Mouse (Mus musculus): ENCODE results near the gene Traf2. TPM values are rescaled to one million over a fixed set of nuclear protein-coding genes. Genes with fewer than 3 reads are reported as not detected.
A peak's percentile ranks its signal among the peaks of the same experiment; 100 is the strongest.

Traf2 gene
- total and polyA plus RNA-seq, 2 experiments from 2014 or later = 9.2 to 9.6 TPM

DNA sequence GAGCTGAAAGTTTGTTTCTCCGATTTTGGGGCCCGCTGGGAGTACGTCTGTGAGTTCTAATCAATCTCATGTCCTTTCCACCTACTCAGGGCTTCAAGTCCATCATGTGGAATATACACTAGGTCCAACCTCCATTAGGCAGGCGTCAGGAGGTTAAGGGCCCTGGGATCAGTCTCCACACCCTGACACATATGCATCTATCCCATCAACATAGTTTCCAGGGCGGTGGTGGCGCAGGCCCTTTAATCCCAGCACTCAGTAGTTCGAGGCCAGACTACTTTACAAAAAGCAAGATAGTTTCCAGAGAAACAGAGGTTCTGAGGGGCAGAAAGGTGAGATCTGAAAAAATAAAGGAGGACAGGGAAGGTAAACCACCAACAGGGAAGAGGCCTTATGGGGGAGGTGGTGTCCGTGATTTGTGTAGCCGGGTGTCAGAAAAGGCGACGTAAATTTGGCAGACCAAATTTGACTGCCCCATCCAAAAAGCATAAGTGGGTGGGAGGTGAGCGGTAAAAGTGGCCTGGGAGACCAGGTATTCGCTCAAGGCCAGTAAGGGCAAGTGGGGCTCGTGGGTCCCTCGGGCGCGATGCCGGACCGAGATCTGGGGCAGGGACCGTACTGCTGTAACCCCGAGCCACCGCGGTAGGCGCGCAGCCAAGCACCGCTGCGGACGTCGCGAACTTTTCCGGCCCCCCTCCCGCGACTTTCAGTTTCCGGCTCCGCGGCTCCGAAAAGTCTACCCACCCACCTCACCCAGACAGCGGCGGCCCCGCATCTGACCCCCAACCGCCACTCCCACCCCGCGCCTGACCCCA, 537 bp downstream of the Traf2 start:
- ATAC-seq (peak; percentile 47), DNase-seq (no peak)
- TF ChIP-seq CTCF (IDR thresholded peaks at IDR 0.05; ENCODE audit: low read depth) = no peak
- Histone ChIP-seq H3K4me1 (ENCODE audit: insufficient read depth) (peaks cover 10% of the 10 kb centered on the region), H3K4me2 (ENCODE audit: low read depth) (peak overlapping the region; percentile 70), H3K27me3 (ENCODE audit: insufficient read depth, low read length) (no peaks in the 10 kb centered on the region), H3K4me3 (ENCODE audit: low read depth, low read length) (peak overlapping the region; percentile 76), H3K27ac (ENCODE audit: low read depth, low read length) (peak overlapping the region; percentile 35; the same call in 1 of the 2 replicates), H3K36me3 (ENCODE audit: insufficient read depth) (no peaks in the 10 kb centered on the region), H3K9ac (peak overlapping the region; percentile 53), H3K9me3 (ENCODE audit: low read length) (no peaks in the 10 kb centered on the region)
- WGBS = 7% methylated on average over 43 of the region's 43 CpGs

GRCm38 (mm10) chr2:25541644-25542367, 4.9 kb downstream of the Traf2 start:
- Histone ChIP-seq H3K27ac (ENCODE audit: low read depth, low read length) (no peak overlapping the region), H3K9me3 (ENCODE audit: low read length) (no peaks in the 10 kb centered on the region), H3K4me2 (ENCODE audit: low read depth) (no peak overlapping the region), H3K4me3 (ENCODE audit: low read depth, low read length) (no peak overlapping the region), H3K9ac (no peak overlapping the region), H3K27me3 (ENCODE audit: insufficient read depth, low read length) (no peaks in the 10 kb centered on the region), H3K4me1 (ENCODE audit: insufficient read depth) (peaks cover 5% of the 10 kb centered on the region), H3K36me3 (ENCODE audit: insufficient read depth) (0 out of 2 replicates have a peak, but pooled peaks cover 4% of the 10 kb centered on the region)
- no peak for ATAC-seq
- 92% methylated on average over 10 of the region's 10 CpGs for WGBS
- TF ChIP-seq CTCF (IDR thresholded peaks at IDR 0.05; ENCODE audit: low read depth) = no peak
- no peak for DNase-seq

GRCm38 (mm10) chr2:25540541-25540948, 6.2 kb downstream of the Traf2 start:
- no peak for ATAC-seq
- no peaks in the 10 kb centered on the region for H3K27me3 ChIP-seq (ENCODE audit: insufficient read depth, low read length)
- H3K36me3 ChIP-seq (ENCODE audit: insufficient read depth) = peaks cover 7% of the 10 kb centered on the region; the same call in 1 of the 2 replicates
- no peak overlapping the region for H3K4me2 ChIP-seq (ENCODE audit: low read depth)
- no peaks in the 10 kb centered on the region for H3K4me1 ChIP-seq (ENCODE audit: insufficient read depth)
- 96% methylated on average over 4 of the region's 4 CpGs for WGBS
- no peak overlapping the region for H3K27ac ChIP-seq (ENCODE audit: low read depth, low read length)
- H3K4me3 ChIP-seq (ENCODE audit: low read depth, low read length) = no peak overlapping the region
- no peak for DNase-seq
- H3K9me3 ChIP-seq (ENCODE audit: low read length) = no peaks in the 10 kb centered on the region
- H3K9ac ChIP-seq = no peak overlapping the region
- no peak for TF ChIP-seq CTCF (IDR thresholded peaks at IDR 0.05; ENCODE audit: low read depth)

DNA sequence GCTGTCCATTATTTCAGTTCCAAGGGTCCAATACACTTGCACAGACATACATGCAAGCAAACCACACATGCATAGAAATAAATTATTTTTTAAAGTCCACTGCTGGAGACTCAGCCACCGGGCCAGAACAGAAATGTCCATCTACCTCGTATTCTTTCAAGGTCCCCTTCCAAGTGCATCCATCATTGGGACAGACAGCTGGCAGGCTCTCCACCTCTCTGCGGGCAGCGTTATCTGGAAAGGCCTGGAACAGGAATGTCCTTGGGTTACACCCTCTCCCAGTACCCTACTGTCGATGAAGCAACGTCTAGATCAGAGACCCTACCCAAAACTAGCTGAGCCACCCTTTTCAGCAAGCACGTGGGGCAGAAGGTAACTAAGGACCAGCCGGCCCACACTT, 10.2 kb downstream of the Traf2 start:
- no peak for ATAC-seq
- DNase-seq = no peak
- Histone ChIP-seq H3K4me2 (ENCODE audit: low read depth) (no peak overlapping the region), H3K4me1 (ENCODE audit: insufficient read depth) (no peaks in the 10 kb centered on the region), H3K27ac (ENCODE audit: low read depth, low read length) (no peak overlapping the region), H3K27me3 (ENCODE audit: insufficient read depth, low read length) (no peaks in the 10 kb centered on the region), H3K36me3 (ENCODE audit: insufficient read depth) (peaks cover 7% of the 10 kb centered on the region; the same call in 1 of the 2 replicates), H3K9me3 (ENCODE audit: low read length) (no peaks in the 10 kb centered on the region), H3K9ac (no peak overlapping the region), H3K4me3 (ENCODE audit: low read depth, low read length) (no peak overlapping the region)
- TF ChIP-seq CTCF (IDR thresholded peaks at IDR 0.05; ENCODE audit: low read depth) = no peak
- WGBS = 96% methylated on average over 8 of the region's 8 CpGs

- Histone ChIP-seq H3K9me3 (ENCODE audit: low read length) (no peaks in the 10 kb centered on the region), H3K4me2 (ENCODE audit: low read depth) (no peak overlapping the region), H3K27ac (ENCODE audit: low read depth, low read length) (no peak overlapping the region), H3K36me3 (ENCODE audit: insufficient read depth) (peaks cover 14% of the 10 kb centered on the region), H3K27me3 (ENCODE audit: insufficient read depth, low read length) (no peaks in the 10 kb centered on the region), H3K4me3 (ENCODE audit: low read depth, low read length) (no peak overlapping the region), H3K9ac (no peak overlapping the region), H3K4me1 (ENCODE audit: insufficient read depth) (no peaks in the 10 kb centered on the region)
- DNase-seq (no peak), ATAC-seq (no peak)
- 98% methylated on average over 2 of the region's 2 CpGs for WGBS
- no peak for TF ChIP-seq CTCF (IDR thresholded peaks at IDR 0.05; ENCODE audit: low read depth)
Measured at GRCm38 (mm10) chr2:25534866-25535182, 11.9 kb downstream of the Traf2 start.

DNA sequence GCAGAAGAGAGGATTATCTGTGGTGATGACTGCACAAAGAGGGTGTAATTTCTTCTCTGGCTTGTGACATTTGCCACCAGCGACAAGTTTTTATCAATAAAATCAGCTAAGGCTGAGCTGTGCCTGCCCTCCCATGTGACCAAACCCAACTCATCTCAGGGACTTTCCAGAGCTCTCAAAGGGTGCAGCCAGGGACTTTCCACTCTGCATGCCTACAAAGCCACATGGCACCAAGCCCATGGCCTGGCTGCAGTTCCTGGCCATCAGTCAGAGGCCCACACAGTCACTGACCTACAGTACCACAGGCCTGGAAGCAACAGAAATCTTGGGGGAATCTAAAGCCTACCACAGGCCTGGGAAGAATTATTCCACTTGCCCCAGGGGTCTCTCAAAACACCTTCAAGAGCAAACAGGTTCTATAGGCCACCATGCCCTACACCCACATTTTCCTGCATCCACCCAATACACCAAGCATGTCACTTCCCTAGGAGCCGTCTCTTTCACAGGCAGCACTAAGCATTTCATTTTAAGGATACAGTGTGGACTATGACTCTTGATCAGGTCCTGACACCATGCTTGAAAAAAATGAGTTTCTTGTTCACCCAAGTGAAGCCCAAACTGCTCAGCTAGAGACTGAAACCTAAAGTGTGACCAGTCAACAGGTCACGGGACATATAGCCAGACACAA, 12.4 kb downstream of the Traf2 start:
- H3K27ac ChIP-seq (ENCODE audit: low read depth, low read length) = no peak overlapping the region
- 92% methylated on average over 3 of the region's 3 CpGs for WGBS

More for the DNA sequence above, 12.4 kb downstream of the Traf2 start:
- Histone ChIP-seq H3K4me1 (ENCODE audit: insufficient read depth) (no peaks in the 10 kb centered on the region), H3K4me3 (ENCODE audit: low read depth, low read length) (no peak overlapping the region), H3K27me3 (ENCODE audit: insufficient read depth, low read length) (no peaks in the 10 kb centered on the region), H3K9me3 (ENCODE audit: low read length) (no peaks in the 10 kb centered on the region), H3K36me3 (ENCODE audit: insufficient read depth) (peaks cover 16% of the 10 kb centered on the region), H3K4me2 (ENCODE audit: low read depth) (no peak overlapping the region), H3K9ac (no peak overlapping the region)
- TF ChIP-seq CTCF (IDR thresholded peaks at IDR 0.05; ENCODE audit: low read depth) = no peak
- no peak for DNase-seq
- 0 out of 2 replicates have a peak, but pooled peaks have one; percentile 29 for ATAC-seq
